Mouse (Mus musculus): ENCODE data around the gene Galk2. TPM values are rescaled to one million over a fixed set of nuclear protein-coding genes. Genes with fewer than 3 reads are reported as not detected.

Gene Galk2
- polyA plus RNA-seq (2012; rRNA removed) = 6.2 and 6.3 TPM in 2 replicates
- 9.7 and 10.1 TPM in 2 replicates for polyA plus RNA-seq (2014; fragmentation: Nextera tagmentation; extraction: Ambion mirVana)

- H3K4me2 ChIP-seq (ENCODE audit: low read depth) = peak within 1 kb of the TSS; percentile 79
- no peaks in the 10 kb centered on the region for H3K36me3 ChIP-seq (replicated peaks; ENCODE audit: control insufficient read depth, insufficient read depth, low read depth)
- peak within 1 kb of the TSS; percentile 100 for H3K4me3 ChIP-seq (ENCODE audit: insufficient read depth in 1 of 2, low read depth in 2 of 2, low read length in 2 of 2)
- ATAC-seq (ENCODE audit: insufficient read depth) (peak; percentile 99), DNase-seq (ENCODE audit: low read depth in 3 of 3, low spot score in 3 of 3) (peak; percentile 95 to 96 (median 95))
- peak; percentile 61 for TF ChIP-seq EP300 (IDR thresholded peaks at IDR 0.05; ENCODE audit: low read depth)
- TF ChIP-seq CTCF (IDR thresholded peaks at IDR 0.05; ENCODE audit: low read depth) = no peak
- H3K27me3 ChIP-seq (ENCODE audit: control insufficient read depth, insufficient read depth, low read length) = no peaks in the 10 kb centered on the region
- under 1% methylated on average over 50 of the region's 54 CpGs for WGBS (ENCODE audit: insufficient replicate concordance)
- H3K27ac ChIP-seq = peak within 1 kb of the TSS; percentile 81
- no peaks in the 10 kb centered on the region for H3K9me3 ChIP-seq (ENCODE audit: control insufficient read depth, low read length)
- peak within 1 kb of the TSS; percentile 99 for H3K9ac ChIP-seq (replicated peaks)
- H3K4me1 ChIP-seq (replicated peaks; ENCODE audit: control insufficient read depth in 2 of 2, insufficient read depth in 2 of 2, low read length in 1 of 2) = peaks cover 10% of the 10 kb centered on the region in 2 experiments
These were observed at the start of gene Galk2, which contains the start of gene Cops2 for GRCm38 (mm10) chr2:125858521-125859280. Gene Galk2, plus strand, starts transcription at chr2:125859109. Gene Cops2, minus strand, starts transcription at chr2:125859139.

- ATAC-seq (ENCODE audit: insufficient read depth) = no peak
- WGBS (ENCODE audit: insufficient replicate concordance) = 74% methylated on average over 7 of the region's 7 CpGs
- H3K4me2 ChIP-seq (ENCODE audit: low read depth) = no peak overlapping the region
- H3K9ac ChIP-seq (replicated peaks) = no peak overlapping the region
- DNase-seq (ENCODE audit: low read depth in 3 of 3, low spot score in 3 of 3) = no peak
- TF ChIP-seq EP300 (IDR thresholded peaks at IDR 0.05; ENCODE audit: low read depth) = no peak
- no peak for TF ChIP-seq CTCF (IDR thresholded peaks at IDR 0.05; ENCODE audit: low read depth)
- H3K4me3 ChIP-seq (ENCODE audit: insufficient read depth in 1 of 2, low read depth in 2 of 2, low read length in 2 of 2) = no peak overlapping the region
- no peaks in the 10 kb centered on the region for H3K36me3 ChIP-seq (replicated peaks; ENCODE audit: control insufficient read depth, insufficient read depth, low read depth)
- 0 out of 4 replicates have a peak, but pooled peaks cover 0 to 3% of the 10 kb centered on the region in 2 experiments for H3K4me1 ChIP-seq (replicated peaks; ENCODE audit: control insufficient read depth in 2 of 2, insufficient read depth in 2 of 2, low read length in 1 of 2)
- H3K9me3 ChIP-seq (ENCODE audit: control insufficient read depth, low read length) = no peaks in the 10 kb centered on the region
- no peaks in the 10 kb centered on the region for H3K27me3 ChIP-seq (ENCODE audit: control insufficient read depth, insufficient read depth, low read length)
- H3K27ac ChIP-seq = no peak overlapping the region
These were observed 49.4 kb upstream of the Galk2 start for GRCm38 (mm10) chr2:125809551-125809950.

GRCm38 (mm10) chr2:125811332-125811731 is 47.6 kb upstream of the Galk2 start:
- H3K27me3 ChIP-seq (ENCODE audit: control insufficient read depth, insufficient read depth, low read length) = no peaks in the 10 kb centered on the region
- no peak for ATAC-seq (ENCODE audit: insufficient read depth)
- no peak for TF ChIP-seq EP300 (IDR thresholded peaks at IDR 0.05; ENCODE audit: low read depth)
- TF ChIP-seq CTCF (IDR thresholded peaks at IDR 0.05; ENCODE audit: low read depth) = no peak
- DNase-seq (ENCODE audit: low read depth in 3 of 3, low spot score in 3 of 3) = no peak
- H3K27ac ChIP-seq = no peak overlapping the region
- H3K36me3 ChIP-seq (replicated peaks; ENCODE audit: control insufficient read depth, insufficient read depth, low read depth) = no peaks in the 10 kb centered on the region
- H3K9me3 ChIP-seq (ENCODE audit: control insufficient read depth, low read length) = no peaks in the 10 kb centered on the region
- 15% methylated on average over 2 of the region's 2 CpGs for WGBS (ENCODE audit: insufficient replicate concordance)
- no peak overlapping the region for H3K4me2 ChIP-seq (ENCODE audit: low read depth)
- no peak overlapping the region for H3K4me3 ChIP-seq (ENCODE audit: insufficient read depth in 1 of 2, low read depth in 2 of 2, low read length in 2 of 2)
- H3K9ac ChIP-seq (replicated peaks) = no peak overlapping the region
- H3K4me1 ChIP-seq (replicated peaks; ENCODE audit: control insufficient read depth in 2 of 2, insufficient read depth in 2 of 2, low read length in 1 of 2) = 0 out of 4 replicates have a peak, but pooled peaks cover 0 to 3% of the 10 kb centered on the region in 2 experiments

- no peak for DNase-seq (ENCODE audit: low read depth in 3 of 3, low spot score in 3 of 3)
- Histone ChIP-seq H3K4me3 (ENCODE audit: insufficient read depth in 1 of 2, low read depth in 2 of 2, low read length in 2 of 2) (no peak overlapping the region), H3K9me3 (ENCODE audit: control insufficient read depth, low read length) (no peaks in the 10 kb centered on the region), H3K27ac (no peak overlapping the region), H3K27me3 (ENCODE audit: control insufficient read depth, insufficient read depth, low read length) (no peaks in the 10 kb centered on the region), H3K4me2 (ENCODE audit: low read depth) (no peak overlapping the region), H3K36me3 (replicated peaks; ENCODE audit: control insufficient read depth, insufficient read depth, low read depth) (no peaks in the 10 kb centered on the region), H3K9ac (replicated peaks) (no peak overlapping the region), H3K4me1 (replicated peaks; ENCODE audit: control insufficient read depth in 2 of 2, insufficient read depth in 2 of 2, low read length in 1 of 2) (0 out of 4 replicates have a peak, but pooled peaks cover 0 to 3% of the 10 kb centered on the region in 2 experiments)
- ATAC-seq (ENCODE audit: insufficient read depth) = no peak
- 55% methylated on average over 9 of the region's 9 CpGs for WGBS (ENCODE audit: insufficient replicate concordance)
- no peak for TF ChIP-seq CTCF (IDR thresholded peaks at IDR 0.05; ENCODE audit: low read depth)
- TF ChIP-seq EP300 (IDR thresholded peaks at IDR 0.05; ENCODE audit: low read depth) = no peak
These were observed 44.8 kb upstream of the Galk2 start for GRCm38 (mm10) chr2:125813972-125814595.

GRCm38 (mm10) chr2:125820397-125820796 is 38.5 kb upstream of the Galk2 start:
- no peak overlapping the region for H3K4me3 ChIP-seq (ENCODE audit: insufficient read depth in 1 of 2, low read depth in 2 of 2, low read length in 2 of 2)
- H3K4me2 ChIP-seq (ENCODE audit: low read depth) = no peak overlapping the region
- no peak overlapping the region for H3K9ac ChIP-seq (replicated peaks)
- no peaks in the 10 kb centered on the region for H3K9me3 ChIP-seq (ENCODE audit: control insufficient read depth, low read length)
- 70% methylated on average over 4 of the region's 4 CpGs for WGBS (ENCODE audit: insufficient replicate concordance)
- TF ChIP-seq EP300 (IDR thresholded peaks at IDR 0.05; ENCODE audit: low read depth) = no peak
- TF ChIP-seq CTCF (IDR thresholded peaks at IDR 0.05; ENCODE audit: low read depth) = no peak
- H3K4me1 ChIP-seq (replicated peaks; ENCODE audit: control insufficient read depth in 2 of 2, insufficient read depth in 2 of 2, low read length in 1 of 2) = no peaks in the 10 kb centered on the region
- no peak for DNase-seq (ENCODE audit: low read depth in 3 of 3, low spot score in 3 of 3)
- H3K27me3 ChIP-seq (ENCODE audit: control insufficient read depth, insufficient read depth, low read length) = no peaks in the 10 kb centered on the region
- no peak for ATAC-seq (ENCODE audit: insufficient read depth)
- H3K36me3 ChIP-seq (replicated peaks; ENCODE audit: control insufficient read depth, insufficient read depth, low read depth) = no peaks in the 10 kb centered on the region
- no peak overlapping the region for H3K27ac ChIP-seq

Measured in liver, embryonic 14.5 days (tissue).